Mouse (Mus musculus): Measurements from ENCODE around the gene Gm8369.
"Not testable (repeated sequence)": the region's sequence is repeated elsewhere in the genome, so short reads cannot be mapped to it uniquely, and the experiment has no call there.

Gm8369 gene

DNA sequence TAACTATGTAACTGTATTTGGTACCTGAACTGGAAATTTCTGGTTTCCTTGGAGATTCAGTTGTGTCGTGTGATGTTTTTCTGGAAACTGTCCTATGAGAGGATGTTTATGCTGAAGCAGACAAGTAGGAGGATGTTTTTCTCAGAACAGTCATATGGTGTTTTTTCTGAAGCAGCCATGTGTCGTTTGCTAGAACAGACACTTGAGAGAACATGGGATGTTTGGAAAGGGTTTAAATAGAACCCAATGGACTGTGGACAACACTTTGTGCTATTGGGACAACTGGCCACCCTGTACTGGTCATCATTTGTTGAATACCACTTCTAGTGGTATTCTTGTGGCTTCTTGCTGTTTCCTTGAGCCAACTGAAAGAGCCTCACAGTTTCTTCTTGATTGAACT is at the start of gene Gm8369:
Gm8369 (plus strand) TSS at position 193 of the 400 bp plus-strand sequence.
- CTCF ChIA-PET, result interaction anchor here (0.6 kb wide), 2 partner anchors 103 to 123 kb away, joined by 3 to 4 read pairs; no protein-coding TSS in a partner anchor

DNA sequence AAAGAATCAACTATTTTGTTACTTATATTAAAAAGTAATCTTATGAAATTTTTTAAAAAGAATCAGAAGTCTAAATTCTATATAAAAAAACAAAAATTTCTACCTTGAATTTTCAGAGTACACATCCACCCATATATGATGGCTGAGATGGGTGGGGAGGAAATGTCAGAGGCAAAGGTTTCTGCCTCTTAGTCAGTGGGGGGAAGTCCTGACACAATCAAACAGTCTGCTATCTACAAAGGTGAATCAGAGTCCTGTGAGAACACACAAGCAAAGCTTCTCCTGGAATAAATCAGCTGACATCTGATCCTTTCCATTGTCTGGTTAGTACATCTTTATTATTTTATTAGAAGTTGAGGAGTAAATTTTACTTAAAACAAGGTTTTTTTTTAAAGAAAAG is 42.4 kb upstream of the Gm8369 start, which contains the start of gene Ms4a4b:
Ms4a4b (plus strand) TSS at position 216 of the 400 bp plus-strand sequence.
- CTCF ChIA-PET, result interaction anchor here (0.6 kb wide), 1 partner anchor 158 kb away, joined by 3 read pairs; no protein-coding TSS in a partner anchor

DNA sequence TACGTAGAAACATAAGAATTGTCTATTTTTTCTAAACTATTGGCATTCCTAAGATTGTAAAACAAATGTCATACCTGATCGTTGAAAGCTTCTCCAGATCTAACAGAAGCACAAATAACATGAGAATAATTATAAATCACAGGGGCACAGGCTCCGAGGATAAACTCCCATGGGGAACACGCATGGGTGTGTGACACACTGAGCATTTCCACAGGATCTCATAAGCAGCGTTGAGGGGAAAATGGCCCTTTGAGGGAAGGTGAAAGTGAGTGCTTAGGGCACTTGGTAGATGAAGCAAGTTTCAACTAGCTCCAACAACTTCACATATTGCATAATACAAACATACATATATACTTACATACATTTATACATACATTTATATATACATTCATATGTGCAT is 41.8 kb upstream of the Gm8369 start:
- CTCF ChIA-PET, result interaction anchor here (0.5 kb wide), 1 partner anchor 648 kb away, joined by 4 read pairs; no protein-coding TSS in a partner anchor

DNA sequence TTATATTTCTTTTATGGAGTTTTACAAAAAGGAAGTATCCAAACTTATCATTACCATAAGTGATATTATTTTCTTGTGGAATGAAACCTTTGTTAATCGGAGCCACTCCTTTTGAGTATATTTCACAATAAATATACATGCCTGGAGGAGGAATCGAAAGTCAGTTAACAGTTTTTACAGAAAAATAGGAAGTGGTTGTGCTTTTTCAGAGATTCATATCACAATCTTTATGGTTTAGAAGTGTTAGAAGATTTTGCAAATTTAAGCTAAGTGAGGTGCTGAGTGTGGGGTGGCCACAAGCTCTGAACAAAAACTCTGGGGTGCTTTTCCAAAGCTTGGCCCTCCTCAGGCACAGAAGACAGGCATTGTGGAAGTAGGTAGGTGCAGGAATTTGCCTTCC is 38.5 kb upstream of the Gm8369 start:
- CTCF ChIA-PET, result no interaction called here

DNA sequence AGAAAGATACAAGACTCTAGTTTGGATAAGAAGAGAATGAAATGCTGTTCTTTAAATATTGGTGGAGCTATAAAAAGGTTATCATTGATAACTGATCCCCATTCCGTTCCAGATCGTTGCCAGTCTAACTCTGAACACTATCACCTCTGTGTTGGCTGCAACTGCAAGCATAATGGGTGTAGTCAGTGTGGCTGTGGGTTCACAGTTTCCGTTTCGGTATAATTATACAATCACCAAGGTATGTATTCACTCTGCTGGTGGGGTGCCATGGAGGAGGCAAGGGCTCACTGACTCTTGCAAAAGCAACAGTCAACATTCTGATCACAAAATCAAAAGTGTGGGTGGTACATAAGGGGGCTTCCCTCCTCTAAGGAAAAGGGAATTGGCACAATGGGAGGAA is 26.7 kb upstream of the Gm8369 start:
- CTCF ChIA-PET, result not testable (repeated sequence)

DNA sequence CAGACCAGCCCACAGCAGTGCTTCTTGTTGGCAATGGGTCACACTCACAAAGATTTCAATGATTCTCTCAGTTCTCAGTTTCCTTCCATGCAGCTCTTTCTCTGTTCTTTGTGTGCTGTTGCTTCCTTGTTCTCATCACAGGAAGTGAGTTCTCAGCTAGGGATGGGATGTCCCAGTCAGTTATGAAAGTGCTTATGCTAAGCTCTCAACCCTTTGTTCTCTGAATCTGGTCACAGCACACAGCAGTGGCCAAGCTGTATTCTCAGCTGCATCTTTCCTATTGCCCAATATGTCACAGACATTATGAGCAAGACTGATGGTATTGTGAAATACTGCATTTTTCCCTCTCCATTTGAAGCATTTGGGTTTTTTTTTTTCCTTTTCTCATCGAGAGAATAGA is 20.9 kb upstream of the Gm8369 start:
- CTCF ChIA-PET, result interaction anchor here (0.7 kb wide), 1 partner anchor 67 kb away, joined by 7 read pairs; no protein-coding TSS in a partner anchor

DNA sequence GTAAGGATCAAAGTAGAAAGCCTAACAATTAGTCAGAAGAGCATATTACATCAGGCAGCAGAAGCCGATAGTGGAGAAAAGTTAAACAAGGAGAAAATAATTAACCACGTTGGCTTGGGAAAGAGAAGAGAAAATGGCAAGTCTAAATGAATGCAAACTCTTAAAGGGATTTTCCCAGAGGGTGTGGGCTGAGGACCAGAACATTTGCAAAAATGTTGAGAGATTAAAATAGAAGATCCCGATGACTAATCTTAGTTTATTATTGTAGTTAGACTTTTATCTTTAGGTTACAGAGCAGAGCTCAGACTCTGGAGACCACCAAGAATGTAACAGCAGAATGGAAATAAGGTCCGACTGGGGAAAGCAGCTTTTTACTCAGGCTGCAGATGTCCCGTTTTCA is 19.3 kb upstream of the Gm8369 start:
- CTCF ChIA-PET, result no interaction called here

DNA sequence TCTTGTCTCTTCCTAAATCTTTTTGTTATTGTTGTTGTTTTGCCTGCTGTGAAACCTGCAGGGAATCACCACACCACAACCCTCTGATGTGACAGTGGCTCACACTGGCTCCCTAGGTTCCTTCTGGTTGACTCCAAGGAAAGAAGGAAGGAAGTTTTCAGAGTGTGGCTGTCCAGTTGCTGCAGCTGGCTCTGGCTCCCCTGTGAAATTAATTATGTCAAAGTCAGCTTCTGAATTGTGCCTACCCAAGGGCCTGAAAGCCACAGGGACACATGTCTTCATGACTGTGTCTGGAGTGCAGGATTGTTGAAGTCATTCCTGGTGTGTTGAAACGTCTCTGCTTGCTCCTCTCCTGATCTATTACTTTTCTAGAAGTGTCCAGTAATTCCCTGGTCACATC is 17.4 kb upstream of the Gm8369 start:
- CTCF ChIA-PET, result not testable (repeated sequence)

DNA sequence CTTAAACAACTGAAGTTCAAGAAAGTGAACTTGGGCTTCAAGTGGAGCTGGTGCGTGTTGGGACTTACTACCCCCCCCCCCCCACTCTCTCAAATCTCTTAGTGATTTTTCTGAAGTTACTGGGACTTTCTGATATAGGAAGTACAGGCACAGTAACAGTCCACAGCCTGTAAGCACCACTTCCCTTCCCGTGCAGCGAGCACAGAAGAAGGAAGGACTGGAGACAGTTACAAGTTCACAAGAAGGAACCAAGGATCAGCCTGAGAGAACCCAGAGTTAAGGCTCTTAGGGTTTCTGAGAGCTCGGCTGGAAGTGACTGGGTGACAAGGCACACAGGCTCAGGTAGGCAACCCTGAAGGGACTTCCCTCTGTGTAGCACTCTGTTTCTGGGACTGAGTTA is 16.5 kb upstream of the Gm8369 start, which contains the start of gene Ms4a6c:
Ms4a6c (plus strand) TSS at position 152 of the 400 bp plus-strand sequence.
- CTCF ChIA-PET, result interaction anchor here (0.6 kb wide), 1 partner anchor 68 kb away, joined by 4 read pairs; no protein-coding TSS in a partner anchor

DNA sequence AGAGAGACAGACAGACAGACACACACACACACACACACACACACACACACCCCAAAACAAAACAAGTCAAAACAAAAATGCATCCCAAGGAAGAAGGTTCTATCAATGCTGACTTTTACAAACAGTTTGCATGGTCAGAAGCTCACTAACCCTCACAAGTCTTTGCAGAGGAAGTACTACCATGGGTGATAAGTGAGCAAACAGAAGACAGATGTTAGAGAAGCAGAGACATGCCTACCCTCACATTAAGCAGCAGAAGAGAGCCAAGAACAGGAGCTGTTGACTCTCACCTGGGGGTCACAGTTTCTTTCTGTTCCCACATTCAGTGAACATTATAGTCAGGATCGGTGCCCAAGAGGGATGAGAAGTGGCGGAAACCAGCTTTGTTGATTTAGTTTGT is 6.0 kb upstream of the Gm8369 start:
- CTCF ChIA-PET, result interaction anchor here (0.7 to 0.9 kb wide), 2 partner anchors 10 to 12 kb away, joined by 3 read pairs; no protein-coding TSS in a partner anchor

DNA sequence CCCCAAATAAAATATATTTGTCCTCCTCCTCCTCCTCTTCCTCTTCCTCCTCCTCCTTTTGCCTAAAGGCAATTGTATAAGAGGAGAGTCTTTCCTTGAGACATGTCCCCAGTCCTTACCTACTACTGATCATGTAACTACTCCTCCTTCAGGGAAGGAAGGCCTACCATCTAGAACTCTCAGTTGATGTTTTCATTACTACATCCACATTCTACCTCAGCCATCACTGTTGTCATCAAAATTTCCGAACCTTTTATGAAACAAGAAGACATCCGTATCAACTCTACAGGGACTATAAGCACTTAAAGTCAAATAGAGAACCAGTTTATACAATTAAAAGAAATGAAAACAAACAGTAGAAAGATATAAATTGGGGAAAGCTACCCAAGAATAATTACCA is 3.1 kb upstream of the Gm8369 start:
- CTCF ChIA-PET, result interaction anchor here (0.5 kb wide), 1 partner anchor 31 kb away, joined by 3 read pairs; no protein-coding TSS in a partner anchor

DNA sequence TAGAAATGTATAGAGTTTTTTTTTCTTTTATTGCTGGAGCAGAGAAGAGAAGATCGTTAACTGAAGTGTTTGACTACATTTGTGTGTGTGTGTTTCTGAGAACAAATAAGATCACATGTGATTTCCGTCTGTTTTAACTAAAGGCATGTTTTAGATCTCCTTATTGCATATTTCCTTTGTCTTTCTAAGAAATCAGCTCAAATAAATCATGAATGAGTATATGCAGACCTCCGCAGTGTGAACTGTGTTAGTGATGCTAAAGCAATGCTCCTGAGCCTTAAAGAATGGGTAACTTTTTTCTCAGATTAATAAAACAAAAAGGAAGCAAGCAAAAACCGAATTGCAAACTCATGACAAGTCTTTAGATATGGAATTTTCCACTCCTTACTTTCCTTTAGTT is 1.8 kb upstream of the Gm8369 start:
- CTCF ChIA-PET, result no interaction called here

DNA sequence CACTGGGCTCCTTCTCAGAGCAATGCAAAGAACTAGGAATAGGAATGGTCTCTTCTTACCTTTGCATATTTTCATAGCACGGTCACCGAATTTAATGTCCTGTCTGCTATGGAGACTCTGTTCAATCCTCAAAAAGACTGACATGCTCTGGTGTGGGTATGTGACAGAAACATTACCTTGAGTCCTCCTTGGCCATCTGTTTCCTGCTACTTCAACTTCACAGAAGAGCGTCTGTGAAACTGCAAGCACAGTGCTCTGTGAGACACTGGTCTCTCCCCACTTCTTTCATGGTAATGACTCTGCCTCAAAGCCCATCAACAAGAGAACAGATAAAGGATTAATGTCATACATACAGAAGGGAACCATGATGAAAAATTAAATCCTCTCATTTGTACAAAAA is 1.4 kb upstream of the Gm8369 start:
- CTCF ChIA-PET, result no interaction called here

DNA sequence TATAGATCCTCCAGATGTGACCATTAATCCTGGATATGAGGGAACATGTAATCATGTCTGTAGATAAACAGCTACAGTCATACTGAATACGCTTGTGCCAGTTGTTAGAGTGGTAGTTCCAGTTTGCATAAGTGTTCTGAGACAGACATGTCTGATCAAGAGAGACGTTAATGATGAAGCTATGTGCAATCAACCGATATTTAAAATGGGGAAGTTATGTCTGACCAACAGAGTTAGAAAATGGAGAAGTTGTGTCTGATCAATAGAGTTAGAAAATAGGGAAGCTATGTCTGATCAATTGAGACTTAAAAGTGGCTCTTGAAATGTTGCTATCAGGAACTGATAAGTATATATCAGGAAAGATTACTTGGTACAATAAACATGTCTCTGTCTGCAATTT is 472 bp upstream of the Gm8369 start:
- CTCF ChIA-PET, result no interaction called here

DNA sequence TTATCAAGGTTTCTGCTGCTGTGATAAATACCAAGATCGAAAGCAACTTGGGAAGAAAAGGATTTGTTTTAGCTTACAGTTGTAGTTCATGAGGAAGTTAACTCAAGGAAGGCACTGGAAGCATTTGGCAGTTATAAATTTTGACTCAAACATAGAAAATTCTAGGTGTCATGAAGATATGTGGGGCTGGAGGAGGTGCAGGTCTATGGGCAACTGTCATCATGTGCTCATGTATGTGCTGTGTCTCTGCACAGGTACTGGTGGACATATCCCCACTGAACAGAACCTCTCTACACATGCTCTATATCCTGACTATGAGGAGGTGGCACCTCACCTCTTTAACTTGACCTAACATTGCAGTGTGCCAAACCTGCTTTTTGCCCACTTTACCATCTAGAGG is 861 bp downstream of the Gm8369 start:
- CTCF ChIA-PET, result interaction anchor here (0.6 to 1.2 kb wide), 2 partner anchors 63 to 125 kb away, joined by 3 to 6 read pairs; no protein-coding TSS in a partner anchor

DNA sequence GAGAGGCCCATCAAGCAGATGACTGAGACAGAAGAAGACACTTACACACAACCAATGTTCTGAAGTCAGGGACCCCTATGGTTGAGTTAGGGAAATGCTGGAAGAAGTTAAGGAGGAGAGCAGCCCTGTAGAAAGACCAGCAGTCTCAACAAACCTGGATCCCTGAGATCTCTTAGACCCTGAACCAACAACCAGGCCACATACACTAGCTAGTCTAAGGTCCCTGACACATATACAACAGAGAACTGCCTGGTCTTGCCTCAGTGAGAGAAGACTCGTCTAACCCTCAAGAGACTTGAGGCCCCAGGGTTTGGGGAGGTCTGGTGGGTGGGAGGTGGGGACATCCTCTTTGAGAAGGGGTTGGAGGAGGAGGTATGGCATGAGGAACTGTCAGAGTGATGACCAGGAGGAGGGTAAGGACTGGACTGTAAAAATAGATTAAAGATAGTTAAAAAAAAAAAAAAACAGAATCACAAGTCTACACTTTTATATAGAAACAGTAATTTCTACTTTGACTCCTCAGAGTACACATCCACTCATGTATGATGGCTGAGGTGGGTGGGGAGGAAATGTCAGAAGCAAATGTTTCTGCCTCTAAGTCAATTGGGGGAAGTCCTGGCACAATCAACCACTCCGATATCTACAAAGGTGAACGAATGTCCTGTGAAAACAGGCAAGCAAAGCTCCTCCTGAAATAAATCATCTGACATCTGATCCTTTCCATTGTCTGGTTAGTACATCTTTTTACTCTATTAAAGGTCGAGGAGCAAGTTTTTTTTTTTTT is 5.9 kb downstream of the Gm8369 start:
- CTCF ChIA-PET, result interaction anchor here (0.7 to 1.2 kb wide), 3 partner anchors 11 to 271 kb away, joined by 3 to 12 read pairs (median 9); no protein-coding TSS in a partner anchor

DNA sequence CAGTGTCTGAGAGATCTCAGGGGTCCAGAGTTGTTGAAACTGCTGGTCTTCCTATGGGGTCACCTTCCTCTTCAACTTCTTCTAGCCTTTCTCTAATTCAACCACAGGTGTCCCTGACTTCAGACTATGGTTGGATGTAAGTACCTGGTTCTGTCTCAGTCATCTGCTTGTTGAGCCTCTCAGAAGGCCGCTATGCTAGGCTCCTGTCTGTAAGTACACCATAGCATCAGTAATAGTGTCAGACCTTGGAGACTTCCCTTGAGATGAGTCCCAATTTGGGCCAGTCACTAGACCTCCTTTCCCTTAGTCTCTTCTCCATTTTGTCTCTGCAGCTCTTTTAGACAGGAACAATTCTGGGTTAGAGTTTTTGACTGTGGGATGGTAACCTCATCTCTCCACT is 6.9 kb downstream of the Gm8369 start:
- CTCF ChIA-PET, result interaction anchor here (1.2 kb wide), 1 partner anchor 14 kb away, joined by 9 read pairs; no protein-coding TSS in a partner anchor

DNA sequence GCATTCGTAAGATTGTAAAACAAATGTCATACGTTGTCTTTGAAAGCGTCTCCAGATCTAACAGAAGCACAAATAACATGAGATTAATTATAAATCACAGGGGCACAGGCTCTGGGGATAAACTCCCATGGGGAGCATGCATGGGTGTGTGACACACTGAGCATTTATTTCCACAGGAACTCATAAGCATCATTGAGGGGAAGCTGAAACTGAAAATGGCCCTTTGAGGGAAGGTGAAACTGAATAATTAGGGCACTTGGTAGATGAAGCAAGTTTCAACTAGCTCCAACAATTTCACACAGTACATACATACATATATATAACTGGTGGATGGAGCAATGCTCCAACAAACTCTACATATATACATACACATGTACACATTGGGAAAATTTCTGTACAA is 8.8 kb downstream of the Gm8369 start:
- CTCF ChIA-PET, result interaction anchor here (1.3 kb wide), 1 partner anchor 18 kb away, joined by 4 read pairs; no protein-coding TSS in a partner anchor

DNA sequence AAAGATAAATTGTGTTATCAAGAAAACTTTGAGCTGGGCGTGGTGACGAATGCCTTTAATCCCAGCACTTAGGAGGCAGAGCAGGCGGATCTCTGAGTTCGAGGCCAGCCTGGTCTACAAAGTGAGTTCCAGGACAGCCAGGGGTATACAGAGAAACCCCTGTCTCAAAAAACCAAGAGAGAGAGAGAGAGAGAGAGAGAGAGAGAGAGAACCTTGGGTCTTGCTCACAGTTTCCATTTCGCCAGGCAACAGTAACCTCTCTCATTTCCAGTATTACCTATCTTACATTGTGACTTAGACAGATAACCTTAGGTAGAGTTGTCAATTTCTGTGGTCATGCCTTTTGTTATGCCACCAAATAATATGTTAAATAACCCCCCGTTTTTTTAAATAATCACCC is 10.6 kb downstream of the Gm8369 start:
- CTCF ChIA-PET, result interaction anchor here (0.7 kb wide), 1 partner anchor 246 kb away, joined by 7 read pairs; no protein-coding TSS in a partner anchor

DNA sequence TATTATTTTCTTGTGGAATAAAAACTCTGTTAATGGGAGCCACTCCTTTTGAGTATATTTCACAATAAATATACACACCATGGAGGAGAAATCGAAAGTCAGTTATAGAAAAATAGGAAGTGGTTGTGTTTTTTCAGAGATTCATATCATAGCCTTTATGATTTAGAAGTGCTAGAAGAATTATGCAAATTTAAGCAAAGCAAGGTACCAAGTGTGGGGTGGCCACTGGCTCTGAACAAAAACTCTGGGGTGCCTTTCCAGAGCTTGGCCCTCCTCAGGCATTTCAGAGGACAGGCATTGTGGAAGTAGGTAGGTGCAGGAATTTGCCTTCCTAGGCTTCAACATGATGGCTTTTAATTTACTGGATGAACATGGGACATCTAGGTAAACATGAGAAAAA is 11.6 kb downstream of the Gm8369 start:
- CTCF ChIA-PET, result interaction anchor here (0.5 to 0.6 kb wide), 2 partner anchors 30 to 103 kb away, joined by 3 to 4 read pairs; no protein-coding TSS in a partner anchor

DNA sequence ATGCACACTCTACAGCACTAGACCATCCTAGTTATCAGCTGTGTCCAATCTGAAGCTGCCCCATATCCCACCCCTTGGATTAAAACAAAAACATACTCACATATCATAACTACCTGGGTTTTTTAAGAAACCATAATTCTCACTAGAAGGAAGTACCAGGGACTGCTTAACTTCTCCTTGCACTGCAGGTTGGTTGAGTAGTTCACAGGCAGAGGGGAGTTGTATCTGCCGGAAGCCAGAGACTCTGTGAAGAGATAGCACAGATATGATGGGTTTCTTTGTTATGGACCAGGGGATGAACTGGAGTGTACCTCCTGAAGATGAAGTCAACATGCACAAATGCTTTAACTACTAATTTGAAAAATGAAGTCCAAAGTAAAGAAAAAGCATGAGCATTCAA is 15.1 kb downstream of the Gm8369 start:
- CTCF ChIA-PET, result interaction anchor here (0.6 to 1.0 kb wide), 2 partner anchors 18 to 113 kb away, joined by 3 read pairs; no protein-coding TSS in a partner anchor

DNA sequence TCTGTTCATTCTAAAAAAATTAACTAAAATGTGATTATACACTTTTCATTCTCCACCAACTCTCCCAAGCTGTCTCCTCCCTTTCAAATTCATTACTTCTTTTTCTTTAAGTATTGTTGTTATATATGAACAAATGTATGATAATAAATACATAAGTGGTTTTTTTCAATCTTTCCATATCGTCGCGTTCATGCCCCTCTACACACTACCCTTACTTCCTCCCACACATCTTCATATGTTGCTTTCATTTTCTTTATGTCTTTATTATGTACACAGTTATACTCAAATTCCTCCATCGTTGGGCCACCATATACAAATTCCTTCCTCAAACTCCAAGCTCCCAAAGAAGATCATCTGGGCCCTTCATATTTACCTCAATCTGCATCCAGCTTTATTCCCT is 15.6 kb downstream of the Gm8369 start:
- CTCF ChIA-PET, result interaction anchor here (0.7 to 1.0 kb wide), 4 partner anchors 11 to 130 kb away, joined by 3 to 11 read pairs (median 3); no protein-coding TSS in a partner anchor

DNA sequence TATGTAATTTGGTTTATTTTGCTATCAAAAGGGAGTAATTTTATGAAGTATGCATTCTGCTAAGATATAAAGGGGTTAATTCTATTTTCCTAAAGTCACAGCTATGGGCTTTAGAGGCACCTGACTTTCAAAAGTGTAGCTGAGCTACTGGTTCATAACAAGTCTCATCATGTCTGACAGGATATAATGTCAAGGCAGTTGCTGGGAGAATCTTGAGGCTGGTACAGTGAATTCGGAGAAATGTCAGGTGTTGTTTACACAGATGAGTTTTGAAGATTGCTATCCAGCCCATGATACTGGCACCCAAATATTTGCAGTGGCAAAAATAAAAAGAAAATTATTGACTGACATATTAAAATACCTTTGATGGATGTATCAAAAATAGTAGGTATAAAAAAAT is 19.1 kb downstream of the Gm8369 start:
- CTCF ChIA-PET, result no interaction called here

All from spleen, embryonic (tissue).